In genomic region chr19:59588068-59588522, GRCm38 (mm10) we compare ENCODE assay signal across 8 mouse cellular contexts.
DNase-seq lines count a peak whose midpoint lies in the region; ATAC-seq lines count a peak whose summit lies in the region.

No protein-coding gene starts in this region.

- H3K9me3 ChIP-seq in hindbrain, embryonic 11.5 days (ENCODE audit: control insufficient read depth, low read length) = no peaks in the 10 kb centered on the region
- no peaks in the 10 kb centered on the region for H3K9me3 ChIP-seq in limb, embryonic 13.5 days
- H3K9me3 ChIP-seq in midbrain, embryonic 16.5 days (replicated peaks; ENCODE audit: control insufficient read depth, low read length, poor library complexity, severe bottlenecking) = no peaks in the 10 kb centered on the region

- H3K27me3 ChIP-seq in hindbrain, embryonic 11.5 days (ENCODE audit: control insufficient read depth, insufficient read depth, low read length) = peaks cover 50% of the 10 kb centered on the region
- no peaks in the 10 kb centered on the region for H3K27me3 ChIP-seq in limb, embryonic 13.5 days
- peaks cover 4% of the 10 kb centered on the region for H3K27me3 ChIP-seq in midbrain, embryonic 16.5 days (ENCODE audit: control insufficient read depth, insufficient read depth, low read depth, low read length)

- 0 out of 2 replicates have a peak, but pooled peaks have one; percentile 24 for ATAC-seq in cerebellum, adult (ENCODE audit: insufficient number of reproducible peaks, low FRiP score, low TSS enrichment)
- peak; percentile 78 for ATAC-seq in hindbrain, embryonic 11.5 days (ENCODE audit: low FRiP score)
- peak; percentile 40; the same call in 1 of the 2 replicates for ATAC-seq in limb, embryonic 13.5 days (ENCODE audit: low FRiP score, low read depth)
- 0 out of 2 replicates have a peak, but pooled peaks have one; percentile 28 for ATAC-seq in midbrain, embryonic 16.5 days
- no peak for ATAC-seq in monocyte, adult 5-6 weeks (replicated peaks; ENCODE audit: insufficient number of reproducible peaks, low FRiP score, low TSS enrichment, poor library complexity, severe bottlenecking)

- no peak overlapping the region for H3K9ac ChIP-seq in hindbrain, embryonic 11.5 days (ENCODE audit: low read depth, low read length)
- H3K9ac ChIP-seq in limb, embryonic 13.5 days = no peak overlapping the region; the same call in 1 of the 2 replicates
- H3K9ac ChIP-seq in midbrain, embryonic 16.5 days (ENCODE audit: low read depth, low read length) = no peak overlapping the region

- peak overlapping the region; percentile 44 for H3K4me2 ChIP-seq in hindbrain, embryonic 11.5 days (replicated peaks; ENCODE audit: low read depth, low read length)
- H3K4me2 ChIP-seq in limb, embryonic 13.5 days (replicated peaks) = peak overlapping the region; percentile 59
- H3K4me2 ChIP-seq in midbrain, embryonic 16.5 days (ENCODE audit: low read length) = peak overlapping the region; percentile 48

- H3K4me3 ChIP-seq in hindbrain, embryonic 11.5 days (ENCODE audit: low read depth, low read length) = 0 out of 2 replicates have a peak overlapping the region, but pooled peaks have one; percentile 10
- peak overlapping the region; percentile 23 for H3K4me3 ChIP-seq in limb, embryonic 13.5 days
- peak overlapping the region; percentile 20 for H3K4me3 ChIP-seq in midbrain, embryonic 16.5 days (ENCODE audit: low read depth, low read length)

- 3% methylated on average over 17 of the region's 17 CpGs for WGBS in hindbrain, embryonic 11.5 days
- WGBS in limb, embryonic 13.5 days = 11% methylated on average over 17 of the region's 17 CpGs
- WGBS in midbrain, embryonic 16.5 days = 2% methylated on average over 17 of the region's 17 CpGs

- DNase-seq in cerebellum, adult 9-10 months = no peak
- peak; percentile 62 for DNase-seq in embryo, embryonic 11 days
- DNase-seq in hindbrain, embryonic 11.5 days (ENCODE audit: low spot score) = peak; percentile 57
- no peak for DNase-seq in urinary bladder, postnatal 10 days (ENCODE audit: low spot score)

- H3K36me3 ChIP-seq in hindbrain, embryonic 11.5 days (ENCODE audit: control insufficient read depth, insufficient read depth, low read length) = no peaks in the 10 kb centered on the region
- no peaks in the 10 kb centered on the region for H3K36me3 ChIP-seq in limb, embryonic 13.5 days
- no peaks in the 10 kb centered on the region for H3K36me3 ChIP-seq in midbrain, embryonic 16.5 days (ENCODE audit: control insufficient read depth, insufficient read depth, low read length)

- H3K27ac ChIP-seq in hindbrain, embryonic 11.5 days (ENCODE audit: low read depth, low read length) = no peak overlapping the region
- H3K27ac ChIP-seq in limb, embryonic 13.5 days = peak overlapping the region; percentile 55; the same call in 1 of the 2 replicates
- H3K27ac ChIP-seq in midbrain, embryonic 16.5 days (ENCODE audit: low read length) = no peak overlapping the region

- no peaks in the 10 kb centered on the region for H3K4me1 ChIP-seq in hindbrain, embryonic 11.5 days (replicated peaks; ENCODE audit: control insufficient read depth, insufficient read depth, low read length)
- H3K4me1 ChIP-seq in limb, embryonic 13.5 days = peaks cover 33% of the 10 kb centered on the region
- no peaks in the 10 kb centered on the region; the same call in 1 of the 2 replicates for H3K4me1 ChIP-seq in midbrain, embryonic 16.5 days (ENCODE audit: control insufficient read depth, insufficient read depth, low read length)

Comparison
In these comparisons a context has a peak if more than half of its experiments do, and no peak if none do; other contexts are left out.
1. DNase-seq: peak in embryo, embryonic 11 days (single experiment) and hindbrain, embryonic 11.5 days (single experiment); none in cerebellum, adult 9-10 months (single experiment) and urinary bladder, postnatal 10 days (single experiment).
2. Peak in every context shown above with its lines, with median percentiles within 50 percentile points of each other: H3K4me2 ChIP-seq and H3K4me3 ChIP-seq.